Mouse (Mus musculus) kidney, postnatal 0 days (tissue): ENCODE measurements around the gene Brcc3. TPM values are rescaled to one million over a fixed set of nuclear protein-coding genes. Genes with fewer than 3 reads are reported as not detected.

Experiments
- ATAC-seq: fragments of 200-750 bp; cut with Nextera tagmentation; replicated peaks from 2 replicates; pipeline ENCODE4 v1.8.0; 2017; ENCODE audit warnings: low read depth, moderate number of reproducible peaks, moderate TSS enrichment, moderate library complexity; ENCODE audit not compliant: low FRiP score
- DNase-seq: peaks from one replicate; pipeline ENCODE4 v3.0.0-alpha.2; 2016; ENCODE audit warnings: low spot score
- H3K27ac ChIP-seq: fragments of 300-500 bp; sonication (generic); 2 replicates; pipeline ENCODE4 v1.5.1; 2014; ENCODE audit warnings: mild to moderate bottlenecking
- H3K27me3 ChIP-seq: fragments of 300-500 bp; sonication (generic); 2 replicates; pipeline ENCODE4 v1.6.1; 2014; ENCODE audit warnings: low read length, mixed read lengths; ENCODE audit not compliant: insufficient read depth
- H3K36me3 ChIP-seq: fragments of 300-500 bp; sonication (generic); 2 replicates; pipeline ENCODE4 v1.6.1; 2014; ENCODE audit warnings: low read length, mixed read lengths; ENCODE audit not compliant: insufficient read depth
- H3K4me1 ChIP-seq: fragments of 300-500 bp; sonication (generic); replicated peaks from 2 replicates; pipeline ENCODE4 v1.6.1; 2014; ENCODE audit warnings: antibody characterized with exemption, low read length, mixed read lengths; ENCODE audit not compliant: insufficient read depth
- H3K4me2 ChIP-seq: fragments of 300-500 bp; sonication (generic); 2 replicates; pipeline ENCODE4 v1.6.1; 2014; ENCODE audit warnings: mild to moderate bottlenecking, low read length, moderate library complexity, mixed read lengths
- H3K4me3 ChIP-seq: fragments of 300-500 bp; sonication (generic); replicated peaks from 2 replicates; pipeline ENCODE4 v1.5.1; 2014; ENCODE audit warnings: low read depth, low read length
- H3K9ac ChIP-seq: fragments of 300-500 bp; sonication (generic); 2 replicates; pipeline ENCODE4 v1.6.1; 2014; ENCODE audit warnings: low read depth, low read length
- H3K9me3 ChIP-seq: fragments of 300-500 bp; sonication (generic); replicated peaks from 2 replicates; pipeline ENCODE4 v1.6.1; 2016; ENCODE audit warnings: low read length, inconsistent platforms, mixed read lengths
- CTCF ChIP-seq: IDR thresholded peaks from 2 replicates; pipeline ENCODE4 v1.5.1; 2016; ENCODE audit warnings: antibody characterized with exemption, low read depth, mild to moderate bottlenecking, moderate library complexity
- WGBS: fragments of 180-500 bp; shearing (Covaris S2); extraction: QIAGEN DNeasy Blood & Tissue Kit; methylation state at CpG from one replicate; pipeline ENCODE4 v1.1.7; 2014; 5-methylcytosine and 5-hydroxymethylcytosine counted together
- polyA plus RNA-seq: library from polyadenylated mRNA; unstranded; fragments of >200 nt; fragmentation: Nextera tagmentation; extraction: Ambion mirVana; gene quantifications from 2 replicates; pipeline ENCODE4 v1.2.1, GENCODE M21; 2015

Gene Brcc3
- polyA plus RNA-seq, 1 experiment from 2014 or later: 51.4 TPM

DNA sequence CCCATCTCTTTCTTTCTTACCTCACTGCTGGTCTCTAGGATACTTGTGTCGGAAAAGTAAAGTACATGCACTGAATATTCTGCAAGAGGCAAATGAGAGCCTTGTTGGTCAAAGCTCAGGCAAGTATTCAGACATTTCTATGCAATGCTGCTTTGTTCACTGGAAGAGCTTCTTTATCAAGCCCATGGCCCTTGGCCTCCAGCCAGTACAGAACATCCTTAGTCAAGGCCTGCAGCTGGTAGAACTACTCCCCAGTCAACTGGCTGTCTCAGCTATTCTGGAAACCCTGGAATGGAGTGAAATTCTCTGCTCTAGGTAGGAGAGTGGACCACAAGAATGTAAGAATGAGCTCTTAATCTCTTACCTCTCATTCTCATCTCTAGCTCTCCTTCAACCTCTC lies 73.5 kb downstream of the Brcc3 start:
- no peak for DNase-seq

More for the DNA sequence above, 73.5 kb downstream of the Brcc3 start:
- H3K4me2 ChIP-seq: no peak overlapping the region
- no peak for ATAC-seq
- no peak for TF ChIP-seq CTCF
- no peak overlapping the region for H3K4me3 ChIP-seq
- H3K27ac ChIP-seq: no peak overlapping the region
- no peaks in the 10 kb centered on the region for H3K27me3 ChIP-seq
- 84% methylated on average over 1 of the region's 1 CpGs for WGBS
- no peak overlapping the region for H3K9ac ChIP-seq
- H3K4me1 ChIP-seq: no peaks in the 10 kb centered on the region
- no peaks in the 10 kb centered on the region for H3K9me3 ChIP-seq
- no peaks in the 10 kb centered on the region for H3K36me3 ChIP-seq

Other genes with a start within 250 kb of the Brcc3 start
- 73.5 and 77.8 TPM in 2 replicates for gene Fundc2, start 34.2 kb upstream of the Brcc3 start, polyA plus RNA-seq
- 4.2 and 4.8 TPM in 2 replicates for gene F8, start 34.0 kb upstream of the Brcc3 start, polyA plus RNA-seq
- 28.1 and 32.3 TPM in 2 replicates for gene Cmc4, start within 50 bp of the Brcc3 start, polyA plus RNA-seq
- gene Mtcp1, start within 50 bp of the Brcc3 start, polyA plus RNA-seq: 5.9 and 6.3 TPM in 2 replicates
- gene Vbp1, start 97.7 kb downstream of the Brcc3 start, polyA plus RNA-seq: 174 and 189 TPM in 2 replicates
- 1.6 TPM in 2 replicates for gene Rab39b, start 161.6 kb downstream of the Brcc3 start, polyA plus RNA-seq